Mouse (Mus musculus) liver, embryonic 14.5 days (tissue): ENCODE measurements around the gene Mok. TPM values are rescaled to one million over a fixed set of nuclear protein-coding genes. Genes with fewer than 3 reads are reported as not detected.

Source experiments
- ATAC-seq: fragments of 200-750 bp; cut with Nextera tagmentation; 2 replicates; pipeline ENCODE4 v1.8.0; 2017; ENCODE audit warnings: moderate number of reproducible peaks, mild to moderate bottlenecking, moderate library complexity; ENCODE audit not compliant: insufficient read depth
- DNase-seq, 3 experiments: peaks; one replicate each; pipeline ENCODE4 v3.0.0-alpha.2; 2012 to 2013; ENCODE audit warnings: low read depth in 3 of 3, low spot score in 3 of 3
- H3K27ac ChIP-seq: fragments of 300-500 bp; sonication (generic); 2 replicates; pipeline ENCODE4 v1.5.1; 2014; ENCODE audit warnings: moderate library complexity, mild to moderate bottlenecking, control low read depth, inconsistent platforms
- H3K27me3 ChIP-seq: fragments of 300-500 bp; sonication (generic); 2 replicates; pipeline ENCODE4 v1.6.1; 2014; ENCODE audit warnings: mild to moderate bottlenecking, low read length, moderate library complexity; ENCODE audit not compliant: control insufficient read depth, insufficient read depth
- H3K36me3 ChIP-seq: fragments of 300-500 bp; sonication (generic); replicated peaks from 2 replicates; pipeline ENCODE4 v1.6.1; 2014; ENCODE audit warnings: low read depth; ENCODE audit not compliant: control insufficient read depth, insufficient read depth
- H3K4me1 ChIP-seq, 2 experiments: fragments of 200-500 bp in 1 of 2; fragments of 300-500 bp in 1 of 2; sonication (generic) in 1 of 2; replicated peaks; 2 replicates each; pipeline ENCODE4 v1.6.1; 2012 to 2014; ENCODE audit warnings: antibody characterized with exemption in 1 of 2, inconsistent platforms in 1 of 2, low read length in 1 of 2; ENCODE audit not compliant: control insufficient read depth in 2 of 2, insufficient read depth in 2 of 2
- H3K4me2 ChIP-seq: fragments of 300-500 bp; sonication (generic); 2 replicates; pipeline ENCODE4 v1.6.1; 2014; ENCODE audit warnings: low read depth, mild to moderate bottlenecking, control low read depth, moderate library complexity
- H3K4me3 ChIP-seq, 2 experiments: fragments of 200-500 bp in 1 of 2; fragments of 300-500 bp in 1 of 2; sonication (generic) in 1 of 2; 2 replicates each; pipeline ENCODE4 v1.5.1; 2012 to 2014; ENCODE audit warnings: low read depth in 2 of 2, low read length in 2 of 2, mild to moderate bottlenecking in 2 of 2, control low read depth in 1 of 2, inconsistent platforms in 1 of 2, moderate library complexity in 1 of 2; ENCODE audit not compliant: insufficient read depth in 1 of 2
- H3K9ac ChIP-seq: fragments of 300-500 bp; sonication (generic); replicated peaks from 2 replicates; pipeline ENCODE4 v1.6.1; 2014; ENCODE audit warnings: mild to moderate bottlenecking, control low read depth, moderate library complexity
- H3K9me3 ChIP-seq: fragments of 300-500 bp; sonication (generic); 2 replicates; pipeline ENCODE4 v1.6.1; 2016; ENCODE audit warnings: low read length, mixed read lengths; ENCODE audit not compliant: control insufficient read depth
- CTCF ChIP-seq: IDR thresholded peaks from 2 replicates; pipeline ENCODE4 v1.5.1; 2016; ENCODE audit warnings: antibody characterized with exemption, low read depth, control low read depth
- EP300 ChIP-seq: IDR thresholded peaks from 2 replicates; pipeline ENCODE4 v1.6.1; 2016; ENCODE audit warnings: antibody characterized with exemption, low read depth
- WGBS: fragments of 180-500 bp; shearing (Covaris S2); extraction: QIAGEN DNeasy Blood & Tissue Kit; methylation state at CpG from one replicate; pipeline ENCODE4 v1.1.7; 2014; ENCODE audit not compliant: insufficient replicate concordance; 5-methylcytosine and 5-hydroxymethylcytosine counted together
- polyA plus RNA-seq, 2 experiments: library from polyadenylated mRNA; depleted of rRNA in 1 of 2; stranded (reverse) in 1 of 2; unstranded in 1 of 2; fragments of >200 nt; fragmentation: Nextera tagmentation in 1 of 2; extraction: Ambion mirVana in 1 of 2; gene quantifications; 2 replicates each; pipeline versions ENCODE4 v1.2.1 to v1.2.3; 2012 to 2014

Gene Mok
- polyA plus RNA-seq, 2 experiments, result 0.18 to 0.23 TPM

DNA sequence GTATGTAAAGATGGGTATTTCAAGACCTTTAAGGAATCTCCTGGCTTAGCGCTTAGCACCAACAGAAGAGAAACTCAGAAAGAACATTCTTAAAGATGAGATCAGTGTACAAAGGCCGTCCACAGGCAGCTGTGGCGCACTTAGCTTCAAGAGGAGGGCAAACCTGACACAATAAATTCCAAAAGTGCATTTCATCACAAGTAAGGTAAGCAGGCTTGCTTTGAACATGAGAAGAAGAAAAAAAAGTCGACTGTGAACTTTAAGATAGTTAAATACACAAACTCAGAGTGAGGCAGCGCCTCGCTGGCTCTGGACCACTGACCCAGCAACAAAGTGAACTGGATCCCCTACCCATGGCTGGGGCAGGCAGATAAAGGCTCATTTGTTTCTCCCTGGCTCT lies 4.0 kb downstream of the Mok start:
- Histone ChIP-seq H3K9me3 (no peaks in the 10 kb centered on the region), H3K27me3 (peaks cover 6% of the 10 kb centered on the region), H3K4me1 (peaks cover 0 to 3% of the 10 kb centered on the region in 2 experiments; a peak in 1 of 4 replicates), H3K4me3 (no peak overlapping the region), H3K36me3 (no peaks in the 10 kb centered on the region), H3K9ac (no peak overlapping the region), H3K27ac (no peak overlapping the region), H3K4me2 (no peak overlapping the region)
- 53% methylated on average over 6 of the region's 6 CpGs for WGBS
- DNase-seq (no peak), ATAC-seq (no peak)
- TF ChIP-seq EP300 (no peak), CTCF (no peak)

- DNase-seq, result no peak
- Histone ChIP-seq H3K27ac (no peak overlapping the region), H3K9ac (no peak overlapping the region), H3K27me3 (peaks cover 6% of the 10 kb centered on the region), H3K9me3 (no peaks in the 10 kb centered on the region), H3K4me3 (no peak overlapping the region), H3K4me1 (0 out of 4 replicates have a peak, but pooled peaks cover 0 to 2% of the 10 kb centered on the region in 2 experiments), H3K4me2 (no peak overlapping the region), H3K36me3 (no peaks in the 10 kb centered on the region)
- 83% methylated on average over 3 of the region's 3 CpGs for WGBS
- TF ChIP-seq EP300, result no peak
- no peak for TF ChIP-seq CTCF
- ATAC-seq, result no peak
These were observed 5.6 kb downstream of the Mok start for GRCm38 (mm10) chr12:110835182-110835581.

DNA sequence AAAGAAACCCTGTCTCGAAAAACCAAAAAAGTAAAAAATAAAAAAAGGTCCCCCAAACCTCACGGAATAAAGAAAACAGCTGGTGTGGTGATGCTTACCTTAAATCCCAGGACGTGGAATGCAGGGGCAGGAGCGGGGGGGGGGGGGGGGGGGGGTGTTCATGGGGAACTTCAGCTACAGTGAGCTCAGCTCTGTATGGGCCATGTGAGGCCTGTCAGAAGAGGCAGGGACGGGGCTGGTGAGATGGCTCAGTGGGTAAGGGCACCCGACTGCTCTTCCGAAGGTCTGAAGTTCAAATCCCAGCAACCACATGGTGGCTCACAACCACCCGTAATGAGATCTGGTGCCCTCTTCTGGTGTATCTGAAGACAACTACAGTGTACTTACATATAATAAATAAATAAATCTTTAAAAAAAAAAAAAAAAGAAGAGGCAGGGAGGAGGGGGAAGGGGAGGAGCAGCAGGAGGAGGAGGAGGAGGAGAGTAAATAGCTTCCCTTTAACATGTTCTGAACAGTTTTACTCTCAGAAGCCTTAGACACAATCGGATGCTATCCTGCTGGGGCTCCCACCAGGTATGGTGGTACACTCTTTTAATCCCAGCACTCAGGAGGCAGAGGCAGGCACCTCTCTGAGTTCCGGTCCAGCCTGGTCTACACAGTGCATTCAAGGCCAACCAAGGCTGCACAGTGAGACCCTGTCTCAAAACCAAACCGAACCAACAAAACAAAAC lies 10.3 kb downstream of the Mok start:
- Histone ChIP-seq H3K4me3 (no peak overlapping the region), H3K27me3 (no peaks in the 10 kb centered on the region), H3K27ac (no peak overlapping the region), H3K9me3 (no peaks in the 10 kb centered on the region), H3K36me3 (no peaks in the 10 kb centered on the region), H3K9ac (no peak overlapping the region), H3K4me2 (no peak overlapping the region), H3K4me1 (no peaks in the 10 kb centered on the region)
- DNase-seq (no peak), ATAC-seq (no peak)
- TF ChIP-seq EP300 (no peak), CTCF (0 out of 2 replicates have a peak, but pooled peaks have one; percentile 2)
- WGBS, result 71% methylated on average over 10 of the region's 11 CpGs

- DNase-seq, result no peak
- no peaks in the 10 kb centered on the region for H3K4me1 ChIP-seq
- no peak for TF ChIP-seq CTCF
- no peak for TF ChIP-seq EP300
- WGBS, result 79% methylated on average over 4 of the region's 4 CpGs
- H3K36me3 ChIP-seq, result no peaks in the 10 kb centered on the region
- H3K27me3 ChIP-seq, result no peaks in the 10 kb centered on the region
- H3K27ac ChIP-seq, result no peak overlapping the region
- no peak for ATAC-seq
- H3K9ac ChIP-seq, result no peak overlapping the region
- no peaks in the 10 kb centered on the region for H3K9me3 ChIP-seq
- H3K4me2 ChIP-seq, result no peak overlapping the region
- no peak overlapping the region for H3K4me3 ChIP-seq
These were observed 11.8 kb downstream of the Mok start for GRCm38 (mm10) chr12:110828908-110829307.

DNA sequence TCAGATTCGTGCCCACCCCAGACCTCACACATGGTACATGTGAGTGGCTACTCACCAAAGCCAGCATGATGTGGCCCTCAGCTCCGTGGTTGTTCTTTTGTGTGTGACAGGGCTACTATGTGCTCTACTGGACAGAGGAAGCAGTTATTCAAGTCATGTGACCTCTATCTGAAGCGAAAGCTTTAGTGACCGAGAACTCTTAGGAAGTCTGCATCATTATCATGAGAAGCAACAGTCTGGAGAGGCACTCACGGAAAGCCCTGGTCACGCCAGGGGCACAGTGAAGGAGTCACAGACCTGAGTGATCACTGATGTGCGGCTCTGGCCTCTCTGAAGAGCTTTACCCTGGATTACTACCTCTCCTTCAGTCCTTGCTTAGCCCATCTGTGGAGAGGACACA lies 18.4 kb downstream of the Mok start:
- DNase-seq, result no peak
- no peak overlapping the region for H3K27ac ChIP-seq
- no peak overlapping the region for H3K4me2 ChIP-seq
- 65% methylated on average over 7 of the region's 7 CpGs for WGBS
- no peaks in the 10 kb centered on the region for H3K27me3 ChIP-seq
- H3K4me1 ChIP-seq, result no peaks in the 10 kb centered on the region
- H3K4me3 ChIP-seq, result no peak overlapping the region
- ATAC-seq, result no peak
- no peaks in the 10 kb centered on the region for H3K9me3 ChIP-seq
- no peak overlapping the region for H3K9ac ChIP-seq
- TF ChIP-seq EP300 (no peak), CTCF (no peak)
- no peaks in the 10 kb centered on the region for H3K36me3 ChIP-seq
